Mouse (Mus musculus) embryonic facial prominence, embryonic 15.5 days (tissue): ENCODE measurements around the gene Fsd1. TPM values are rescaled to one million over a fixed set of nuclear protein-coding genes. Genes with fewer than 3 reads are reported as not detected.

Source experiments
- ATAC-seq: fragments of 200-750 bp; cut with Nextera tagmentation; 2 replicates; pipeline ENCODE4 v1.8.0; 2017; ENCODE audit warnings: low read depth, moderate TSS enrichment; ENCODE audit not compliant: insufficient number of reproducible peaks, low FRiP score, low TSS enrichment
- H3K27ac ChIP-seq: fragments of 300-500 bp; sonication (generic); replicated peaks from 2 replicates; pipeline ENCODE4 v1.5.1; 2015; ENCODE audit warnings: mild to moderate bottlenecking, inconsistent platforms
- H3K27me3 ChIP-seq: fragments of 300-500 bp; sonication (generic); 2 replicates; pipeline ENCODE4 v1.6.1; 2015; ENCODE audit warnings: inconsistent platforms
- H3K36me3 ChIP-seq: fragments of 300-500 bp; sonication (generic); 2 replicates; pipeline ENCODE4 v1.6.1; 2015; ENCODE audit warnings: mild to moderate bottlenecking, inconsistent platforms
- H3K4me1 ChIP-seq: fragments of 300-500 bp; sonication (generic); 2 replicates; pipeline ENCODE4 v1.6.1; 2015; ENCODE audit warnings: inconsistent platforms
- H3K4me2 ChIP-seq: fragments of 300-500 bp; sonication (generic); replicated peaks from 2 replicates; pipeline ENCODE4 v1.6.1; 2015; ENCODE audit warnings: mild to moderate bottlenecking, inconsistent platforms
- H3K4me3 ChIP-seq: fragments of 300-500 bp; sonication (generic); replicated peaks from 2 replicates; pipeline ENCODE4 v1.5.1; 2015; ENCODE audit warnings: mild to moderate bottlenecking, inconsistent platforms
- H3K9ac ChIP-seq: fragments of 300-500 bp; sonication (generic); 2 replicates; pipeline ENCODE4 v1.6.1; 2015; ENCODE audit warnings: inconsistent platforms
- H3K9me3 ChIP-seq: fragments of 300-500 bp; sonication (generic); replicated peaks from 2 replicates; pipeline ENCODE4 v1.6.1; 2016; ENCODE audit warnings: inconsistent platforms
- WGBS: fragments of 180-500 bp; shearing (Covaris S2); methylation state at CpG from one replicate; pipeline ENCODE4 v1.1.7; 2015; 5-methylcytosine and 5-hydroxymethylcytosine counted together
- polyA plus RNA-seq: library from polyadenylated mRNA; unstranded; fragments of >200 nt; fragmentation: Nextera tagmentation; extraction: Ambion mirVana; gene quantifications from 2 replicates; pipeline ENCODE4 v1.2.1, GENCODE M21; 2015

Gene Fsd1
- polyA plus RNA-seq, 1 experiment from 2014 or later: 16.8 TPM

DNA sequence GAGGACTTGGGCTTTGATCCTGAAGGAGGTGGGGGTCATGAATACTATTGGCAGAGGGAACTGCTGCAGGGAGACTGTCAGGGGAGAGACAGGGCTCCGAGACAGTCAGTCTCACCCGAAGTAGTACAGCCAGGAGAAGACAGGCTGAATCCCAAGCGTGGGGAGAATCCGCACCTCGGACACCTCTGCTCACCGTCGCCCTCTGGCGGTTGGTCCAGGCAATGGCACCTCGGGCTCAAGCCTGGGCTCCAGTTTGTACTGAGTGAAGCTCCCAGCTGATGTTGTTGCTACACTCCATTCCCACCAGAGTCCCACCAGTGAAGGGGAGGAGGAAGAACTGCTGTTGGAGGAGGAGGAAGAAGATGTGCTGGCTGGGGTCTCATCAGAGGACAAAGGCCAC lies 24.4 kb downstream of the Fsd1 start:
- Histone ChIP-seq H3K36me3 (peaks cover 40% of the 10 kb centered on the region), H3K27me3 (no peaks in the 10 kb centered on the region), H3K4me3 (peak overlapping the region; percentile 67), H3K4me2 (peak overlapping the region; percentile 99), H3K4me1 (peaks cover 31% of the 10 kb centered on the region), H3K27ac (no peak overlapping the region), H3K9ac (0 out of 2 replicates have a peak overlapping the region, but pooled peaks have one; percentile 66), H3K9me3 (no peaks in the 10 kb centered on the region)
- 4% methylated on average over 9 of the region's 9 CpGs for WGBS
- ATAC-seq: no peak

DNA sequence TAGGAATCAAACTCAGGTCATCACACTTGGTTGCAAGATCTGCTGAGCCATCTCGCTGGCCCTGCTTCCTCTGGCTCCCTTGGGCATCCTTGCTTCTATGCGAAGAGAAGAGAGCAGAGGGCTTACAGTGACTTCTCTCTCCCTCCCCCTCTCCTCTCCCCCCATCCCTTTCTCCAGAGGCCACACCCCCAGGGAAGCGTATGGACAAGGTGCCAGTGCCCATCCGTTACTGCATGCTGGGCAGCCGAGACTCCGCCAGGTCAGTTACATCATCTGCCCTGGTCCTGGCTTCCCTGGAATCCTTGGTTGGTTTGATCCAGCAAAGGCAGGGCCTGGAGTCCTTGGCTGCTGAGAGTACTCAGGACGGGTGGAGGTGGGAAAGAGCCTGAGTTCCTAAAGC lies 25.1 kb downstream of the Fsd1 start:
- Histone ChIP-seq H3K9me3 (no peaks in the 10 kb centered on the region), H3K9ac (no peak overlapping the region), H3K4me2 (no peak overlapping the region), H3K27me3 (no peaks in the 10 kb centered on the region), H3K4me1 (peaks cover 31% of the 10 kb centered on the region), H3K36me3 (peaks cover 47% of the 10 kb centered on the region), H3K27ac (0 out of 2 replicates have a peak overlapping the region, but pooled peaks have one; percentile 7), H3K4me3 (no peak overlapping the region)
- no peak for ATAC-seq
- WGBS: 85% methylated on average over 7 of the region's 7 CpGs

- no peak overlapping the region for H3K27ac ChIP-seq
- WGBS: 89% methylated on average over 9 of the region's 9 CpGs
- H3K4me3 ChIP-seq: no peak overlapping the region
- H3K9ac ChIP-seq: no peak overlapping the region
- H3K27me3 ChIP-seq: no peaks in the 10 kb centered on the region
- no peak overlapping the region for H3K4me2 ChIP-seq
- H3K4me1 ChIP-seq: peaks cover 11% of the 10 kb centered on the region
- H3K36me3 ChIP-seq: peaks cover 86% of the 10 kb centered on the region
- H3K9me3 ChIP-seq: no peaks in the 10 kb centered on the region
- no peak for ATAC-seq
Measured at GRCm38 (mm10) chr17:56015293-56015692, 29.0 kb downstream of the Fsd1 start.

- H3K27ac ChIP-seq: no peak overlapping the region; the same call in 1 of the 2 replicates
- H3K4me2 ChIP-seq: no peak overlapping the region
- peaks cover 2% of the 10 kb centered on the region; the same call in 1 of the 2 replicates for H3K4me1 ChIP-seq
- peaks cover 85% of the 10 kb centered on the region for H3K36me3 ChIP-seq
- no peak overlapping the region for H3K4me3 ChIP-seq
- 80% methylated on average over 8 of the region's 8 CpGs for WGBS
- no peak overlapping the region for H3K9ac ChIP-seq
- ATAC-seq: no peak
- no peaks in the 10 kb centered on the region for H3K27me3 ChIP-seq
- H3K9me3 ChIP-seq: no peaks in the 10 kb centered on the region
Measured at GRCm38 (mm10) chr17:56016382-56016781, 30.1 kb downstream of the Fsd1 start.

GRCm38 (mm10) chr17:56016793-56017785 lies 30.8 kb downstream of the Fsd1 start:
- Histone ChIP-seq H3K27me3 (no peaks in the 10 kb centered on the region), H3K36me3 (peaks cover 78% of the 10 kb centered on the region), H3K4me2 (no peak overlapping the region), H3K9ac (no peak overlapping the region), H3K4me1 (no peaks in the 10 kb centered on the region; the same call in 1 of the 2 replicates), H3K4me3 (no peak overlapping the region), H3K9me3 (no peaks in the 10 kb centered on the region), H3K27ac (no peak overlapping the region; the same call in 1 of the 2 replicates)
- 70% methylated on average over 15 of the region's 15 CpGs for WGBS
- ATAC-seq: no peak

DNA sequence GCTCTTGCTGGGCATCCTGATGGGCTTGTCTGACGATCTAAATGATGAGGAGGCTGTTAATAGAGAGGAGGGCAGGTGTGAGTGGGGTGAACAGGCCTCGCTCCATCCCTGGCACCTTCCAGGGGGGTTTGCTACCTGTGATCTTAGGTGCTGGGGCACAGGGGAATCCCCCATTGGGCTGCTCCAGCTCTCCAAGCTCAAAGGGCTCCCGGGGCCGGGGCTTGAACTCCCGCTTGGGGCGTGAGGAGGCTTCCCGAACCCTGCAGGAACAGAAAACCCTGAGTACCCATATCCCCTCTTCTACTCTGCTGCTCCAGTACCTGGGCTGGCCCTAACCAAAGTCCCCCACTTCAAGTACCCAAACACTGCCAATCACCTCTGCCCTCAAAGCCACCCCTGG lies 31.5 kb downstream of the Fsd1 start:
- H3K4me1 ChIP-seq: peaks cover 5% of the 10 kb centered on the region
- no peak overlapping the region for H3K4me3 ChIP-seq
- ATAC-seq: no peak
- H3K36me3 ChIP-seq: peaks cover 78% of the 10 kb centered on the region
- no peak overlapping the region for H3K27ac ChIP-seq
- no peaks in the 10 kb centered on the region for H3K27me3 ChIP-seq
- H3K4me2 ChIP-seq: no peak overlapping the region
- H3K9me3 ChIP-seq: no peaks in the 10 kb centered on the region
- WGBS: 90% methylated on average over 7 of the region's 7 CpGs
- H3K9ac ChIP-seq: no peak overlapping the region

DNA sequence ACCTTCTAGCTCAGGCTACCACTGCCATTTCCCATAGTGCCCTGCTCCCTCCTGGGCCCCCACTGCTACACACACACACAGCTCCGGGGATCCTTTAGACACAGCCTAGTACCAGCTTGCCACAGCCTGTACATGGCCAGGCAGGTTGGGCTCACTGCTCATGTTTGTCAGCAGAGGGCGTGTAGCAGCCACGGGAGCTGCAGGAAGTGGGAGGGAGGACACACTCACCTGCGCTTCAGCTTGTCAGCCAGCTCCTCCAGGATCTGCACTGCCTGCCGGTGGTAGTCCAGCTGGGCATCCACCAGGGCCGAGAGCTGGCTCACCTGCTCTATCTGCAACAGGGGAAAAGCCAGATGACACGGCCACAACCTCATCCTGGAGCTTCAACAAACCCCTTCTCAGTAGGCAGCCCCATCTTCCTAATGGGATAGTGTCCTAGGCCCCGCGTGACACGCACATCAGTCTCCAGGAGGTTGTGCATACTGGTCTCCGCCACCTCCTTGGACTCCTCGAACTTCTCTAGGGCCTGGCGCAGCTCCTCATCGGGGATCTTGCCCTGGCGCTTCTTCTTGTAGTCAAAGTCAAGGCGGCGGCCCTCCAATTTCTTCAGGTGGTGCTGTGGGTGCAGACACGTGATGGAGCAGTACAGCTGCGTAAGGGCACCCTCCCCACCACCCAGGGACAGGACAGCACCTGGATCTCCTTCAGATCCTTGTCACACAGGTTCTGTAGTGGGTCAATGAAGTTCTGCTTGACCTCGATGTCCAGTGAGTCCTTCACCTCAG lies 32.2 kb downstream of the Fsd1 start:
- H3K9ac ChIP-seq: no peak overlapping the region
- no peaks in the 10 kb centered on the region for H3K27me3 ChIP-seq
- ATAC-seq: no peak
- H3K4me3 ChIP-seq: no peak overlapping the region
- WGBS: 67% methylated on average over 20 of the region's 20 CpGs
- 0 out of 2 replicates have a peak overlapping the region, but pooled peaks have one; percentile 2 for H3K27ac ChIP-seq
- peaks cover 11% of the 10 kb centered on the region for H3K4me1 ChIP-seq
- no peak overlapping the region for H3K4me2 ChIP-seq
- peaks cover 72% of the 10 kb centered on the region for H3K36me3 ChIP-seq
- no peaks in the 10 kb centered on the region for H3K9me3 ChIP-seq

DNA sequence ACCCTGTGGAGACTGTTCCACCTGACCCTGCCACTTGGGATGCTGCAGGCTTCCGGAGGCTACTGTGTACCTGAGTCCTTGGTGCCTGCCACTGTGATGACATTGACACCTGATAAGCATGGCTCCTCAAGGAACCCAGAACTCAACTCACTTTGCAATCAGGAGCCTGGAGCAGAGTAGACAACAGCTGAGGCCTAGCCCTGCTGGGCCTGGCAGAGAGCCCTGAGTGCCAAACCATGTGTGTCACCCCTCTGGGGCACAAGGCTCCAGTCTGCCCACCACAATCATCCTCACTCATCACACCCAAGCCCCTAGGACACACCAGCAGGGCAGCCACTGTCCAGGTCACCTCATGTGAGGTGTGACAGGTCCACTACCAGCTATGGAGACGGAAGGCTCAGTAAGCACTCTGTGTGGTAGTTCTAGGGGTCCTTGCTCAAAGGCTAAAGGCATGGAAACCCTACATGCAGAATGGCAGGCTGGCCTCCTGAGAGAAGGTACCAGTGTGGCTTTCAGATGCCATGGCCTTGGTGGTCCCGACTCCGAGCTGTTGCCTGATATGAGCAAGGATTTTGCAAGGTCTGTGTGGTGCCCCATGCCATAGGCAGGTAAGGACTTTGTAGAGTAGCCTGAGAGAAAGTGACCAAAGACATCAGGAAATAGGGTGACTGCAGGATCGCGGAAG lies 34.2 kb downstream of the Fsd1 start:
- Histone ChIP-seq H3K27me3 (no peaks in the 10 kb centered on the region), H3K4me3 (no peak overlapping the region), H3K9me3 (no peaks in the 10 kb centered on the region), H3K4me2 (no peak overlapping the region), H3K27ac (no peak overlapping the region), H3K9ac (no peak overlapping the region), H3K36me3 (peaks cover 55% of the 10 kb centered on the region), H3K4me1 (peaks cover 26% of the 10 kb centered on the region)
- ATAC-seq: no peak
- 85% methylated on average over 6 of the region's 6 CpGs for WGBS

DNA sequence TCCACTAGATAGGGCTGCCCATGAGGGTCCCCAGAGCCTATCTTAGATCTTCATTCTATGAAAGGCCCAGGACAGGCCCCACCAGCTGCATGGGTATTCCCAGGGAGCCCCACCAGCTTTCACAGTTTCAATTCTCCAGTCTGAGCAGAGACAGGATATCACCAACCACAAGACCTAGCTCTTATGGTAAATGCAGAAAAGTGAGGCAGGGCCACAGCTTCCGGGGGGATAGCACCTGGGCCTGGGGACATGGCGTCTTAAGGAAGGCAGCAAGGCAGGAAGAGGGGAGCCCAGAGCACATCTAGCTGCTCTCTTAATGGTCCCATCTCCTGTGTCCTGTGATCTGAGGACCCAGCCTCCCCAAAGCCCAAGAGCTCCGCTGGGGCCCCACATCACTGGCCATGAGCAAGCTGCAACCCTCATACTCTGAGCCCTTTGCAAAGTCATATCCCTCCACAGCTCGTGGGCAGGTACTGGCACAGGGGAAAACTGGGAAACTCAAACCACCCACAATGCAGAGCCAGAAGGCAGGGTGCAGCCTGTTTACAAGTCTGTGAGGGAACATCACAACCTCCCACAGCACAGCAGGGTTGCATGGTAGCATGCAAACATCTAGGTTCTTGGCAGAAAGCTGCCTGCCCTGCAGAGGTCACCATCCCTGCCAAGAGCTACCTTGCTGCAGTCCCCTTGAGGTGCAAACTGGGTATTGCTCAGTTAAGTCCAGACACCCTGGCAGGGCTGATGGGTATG lies 35.0 kb downstream of the Fsd1 start:
- no peak for ATAC-seq
- no peak overlapping the region for H3K4me3 ChIP-seq
- H3K9me3 ChIP-seq: no peaks in the 10 kb centered on the region
- H3K36me3 ChIP-seq: peaks cover 47% of the 10 kb centered on the region
- no peaks in the 10 kb centered on the region for H3K27me3 ChIP-seq
- H3K9ac ChIP-seq: no peak overlapping the region
- H3K27ac ChIP-seq: no peak overlapping the region
- 70% methylated on average over 4 of the region's 4 CpGs for WGBS
- H3K4me1 ChIP-seq: peaks cover 26% of the 10 kb centered on the region
- H3K4me2 ChIP-seq: no peak overlapping the region

DNA sequence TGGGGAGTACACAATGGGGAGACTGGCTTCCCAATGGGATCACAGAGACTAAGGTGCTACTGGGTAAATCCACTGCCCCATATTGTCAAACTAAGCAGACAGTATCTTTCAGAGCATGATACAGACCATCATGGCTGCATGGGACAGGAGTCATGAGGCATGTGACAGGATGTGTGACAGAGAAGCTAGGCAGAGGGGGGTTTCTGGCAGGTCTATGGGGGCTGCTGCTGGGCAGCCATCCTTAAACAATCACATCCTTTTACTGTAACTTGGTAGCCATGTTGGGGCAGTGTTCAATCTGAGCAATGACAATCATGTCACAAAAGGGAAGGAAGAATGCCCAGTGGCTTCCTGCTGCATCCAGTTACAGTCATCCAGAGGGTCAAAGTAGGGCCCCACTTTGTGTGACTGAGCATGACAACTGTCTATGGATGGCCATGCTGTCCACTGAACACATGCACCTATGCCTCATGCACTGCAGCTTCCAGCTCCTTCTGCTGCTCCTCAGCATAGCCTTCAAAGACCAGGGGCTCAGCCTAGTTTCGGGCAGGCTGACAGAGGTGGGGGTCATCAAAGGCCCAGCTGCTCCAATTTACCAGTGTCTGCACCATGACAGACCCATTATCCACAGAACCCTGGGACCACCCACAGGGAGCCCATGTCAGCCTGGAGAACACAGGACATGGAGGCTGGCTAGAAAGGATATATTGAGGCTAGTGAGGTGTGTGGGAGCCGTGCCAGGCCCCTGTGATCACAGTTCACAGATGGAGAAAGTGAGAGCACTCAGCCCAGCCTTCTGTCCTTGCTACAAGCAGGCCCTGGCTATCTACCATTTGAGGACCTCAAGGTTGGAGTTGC lies 36.1 kb downstream of the Fsd1 start:
- WGBS: 60% methylated on average over 2 of the region's 2 CpGs
- Histone ChIP-seq H3K9ac (no peak overlapping the region), H3K4me1 (peaks cover 26% of the 10 kb centered on the region), H3K9me3 (no peaks in the 10 kb centered on the region), H3K4me3 (no peak overlapping the region), H3K4me2 (no peak overlapping the region), H3K27me3 (no peaks in the 10 kb centered on the region), H3K27ac (0 out of 2 replicates have a peak overlapping the region, but pooled peaks have one; percentile 7), H3K36me3 (peaks cover 37% of the 10 kb centered on the region)
- ATAC-seq: no peak
